Mouse (Mus musculus) ES-E14 (cell line): ENCODE measurements around the gene Abcc6. TPM values are rescaled to one million over a fixed set of nuclear protein-coding genes. Genes with fewer than 3 reads are reported as not detected.
A peak's percentile ranks its signal among the peaks of the same experiment; 100 is the strongest.
"Not testable (repeated sequence)": the region's sequence is repeated elsewhere in the genome, so short reads cannot be mapped to it uniquely, and the experiment has no call there.

Experiments used
- DNase-seq: peaks from one replicate; pipeline ENCODE4 v3.0.0-alpha.2; 2013; ENCODE audit warnings: low read depth, low spot score
- H3K27ac ChIP-seq: 2 replicates; pipeline ENCODE4 v1.5.1; 2012; ENCODE audit warnings: low read depth, mild to moderate bottlenecking, low read length, moderate library complexity, mixed read lengths; ENCODE audit not compliant: poor library complexity, insufficient read depth, severe bottlenecking
- H3K36me3 ChIP-seq: 2 replicates; pipeline ENCODE4 v1.6.1; 2012; ENCODE audit warnings: mild to moderate bottlenecking, low read length, moderate library complexity, mixed read lengths; ENCODE audit not compliant: control insufficient read depth, poor library complexity, insufficient read depth, severe bottlenecking
- H3K4me1 ChIP-seq, 2 experiments: fragments of 150-350 bp in 1 of 2; sonication (generic) in 1 of 2; 2 replicates each; pipeline ENCODE4 v1.6.1; 2012; ENCODE audit warnings: low read length in 2 of 2, mild to moderate bottlenecking in 1 of 2, mixed read lengths in 1 of 2; ENCODE audit not compliant: control insufficient read depth in 2 of 2, insufficient read depth in 2 of 2, poor library complexity in 1 of 2
- H3K4me3 ChIP-seq, 2 experiments: fragments of 150-350 bp in 1 of 2; sonication (generic) in 1 of 2; 2 replicates each; pipeline ENCODE4 v1.5.1; 2012; ENCODE audit warnings: low read length in 2 of 2, low read depth in 1 of 2, mild to moderate bottlenecking in 1 of 2, mixed read lengths in 1 of 2; ENCODE audit not compliant: insufficient read depth in 1 of 2, poor library complexity in 1 of 2, severe bottlenecking in 1 of 2
- H3K9ac ChIP-seq: 2 replicates; pipeline ENCODE4 v1.6.1; 2012; ENCODE audit warnings: low read depth, mild to moderate bottlenecking, low read length, mixed read lengths; ENCODE audit not compliant: poor library complexity, insufficient read depth, severe bottlenecking
- H3K9me3 ChIP-seq: fragments of 150-350 bp; sonication (generic); 2 replicates; pipeline ENCODE4 v1.6.1; 2012; ENCODE audit warnings: low read depth, mild to moderate bottlenecking, low read length; ENCODE audit not compliant: control insufficient read depth, insufficient read depth
- CHD2 ChIP-seq: IDR thresholded peaks from 2 replicates; pipeline ENCODE4 v1.6.1; 2014; ENCODE audit warnings: mild to moderate bottlenecking, low read depth, low read length, inconsistent platforms
- HCFC1 ChIP-seq: IDR thresholded peaks from 2 replicates; pipeline ENCODE4 v1.6.1; 2012; ENCODE audit warnings: low read length, inconsistent platforms, borderline replicate concordance; ENCODE audit not compliant: insufficient read depth
- MAFK ChIP-seq: IDR thresholded peaks from 2 replicates; pipeline ENCODE4 v1.6.1; 2014; ENCODE audit warnings: mild to moderate bottlenecking, low read depth, low read length, inconsistent platforms; ENCODE audit not compliant: insufficient read depth
- ZC3H11A ChIP-seq: IDR thresholded peaks from 2 replicates; pipeline ENCODE4 v1.6.1; 2012; ENCODE audit warnings: low read depth, mild to moderate bottlenecking, inconsistent platforms, low read length, borderline replicate concordance
- ZNF384 ChIP-seq: IDR thresholded peaks from 2 replicates; pipeline ENCODE4 v1.6.1; 2012; ENCODE audit warnings: low read depth, low read length, inconsistent platforms
- in situ Hi-C, 2 experiments: fragments of 600-800 bp; cut with MboI; formaldehyde crosslinking; loops; one replicate each; pipeline ENCODE4 v1.15.1; 2025; ENCODE audit warnings: low sequenced_read_pairs in 2 of 2, inconsistent platforms in 1 of 2; ENCODE audit not compliant: unreplicated experiment in 2 of 2
- total RNA-seq: library from RNA; depleted of rRNA; stranded (reverse); fragments of 300-350 nt; gene quantifications from 2 replicates; pipeline ENCODE4 v1.2.3, GENCODE M21; 2012

The Abcc6 gene
- total RNA-seq, 1 experiment, result 4.7 TPM

GRCm38 (mm10) chr7:45939836-45940235 lies 90.3 kb downstream of the Abcc6 start:
- no peaks in the 10 kb centered on the region for H3K9me3 ChIP-seq
- TF ChIP-seq CHD2, result no peak
- no peak for TF ChIP-seq HCFC1
- TF ChIP-seq MAFK, result no peak
- TF ChIP-seq ZC3H11A, result no peak
- no peak for TF ChIP-seq ZNF384
- in situ Hi-C loops, result loop anchor here (5.0 to 25.0 kb wide), 2 partner anchors 67 to 203 kb away; partner anchors contain the start of gene Spaca4 (in 1 of the 2)

GRCm38 (mm10) chr7:45935114-45935513 lies 95.0 kb downstream of the Abcc6 start:
- Histone ChIP-seq H3K4me3 (no peak overlapping the region), H3K27ac (no peak overlapping the region), H3K9me3 (no peaks in the 10 kb centered on the region), H3K36me3 (peaks cover 7% of the 10 kb centered on the region; the same call in 1 of the 2 replicates), H3K9ac (no peak overlapping the region), H3K4me1 (no peaks in the 10 kb centered on the region)
- TF ChIP-seq ZC3H11A (no peak), HCFC1 (no peak), MAFK (no peak), ZNF384 (no peak), CHD2 (no peak)
- DNase-seq, result no peak
- in situ Hi-C loops, result loop anchor here in 1 of 2 experiments (25.0 kb wide), 1 partner anchor 198 kb away; the partner anchor contains the start of gene Spaca4

More at GRCm38 (mm10) chr7:45939836-45940235, 90.3 kb downstream of the Abcc6 start:
- Histone ChIP-seq H3K9ac (no peak overlapping the region), H3K36me3 (peaks cover 7% of the 10 kb centered on the region; the same call in 1 of the 2 replicates), H3K4me1 (no peaks in the 10 kb centered on the region), H3K4me3 (no peak overlapping the region), H3K27ac (no peak overlapping the region)
- no peak for DNase-seq

- not testable (repeated sequence) for H3K27ac ChIP-seq, DNase-seq, H3K9me3 ChIP-seq, H3K4me3 ChIP-seq, H3K36me3 ChIP-seq, H3K4me1 ChIP-seq, H3K9ac ChIP-seq
- in situ Hi-C loops, result loop anchor here in 1 of 2 experiments (25.0 kb wide), 1 partner anchor 196 kb away; the partner anchor contains the start of gene Spaca4
These were observed 96.3 kb downstream of the Abcc6 start for GRCm38 (mm10) chr7:45933766-45934165.

- no peak overlapping the region for H3K9ac ChIP-seq
- H3K36me3 ChIP-seq, result peaks cover 3% of the 10 kb centered on the region; the same call in 1 of the 2 replicates
- H3K4me1 ChIP-seq, result no peaks in the 10 kb centered on the region
- no peak for TF ChIP-seq ZNF384
- no peak for TF ChIP-seq ZC3H11A
- TF ChIP-seq HCFC1, result no peak
- no peak for TF ChIP-seq MAFK
- no peak for TF ChIP-seq CHD2
- H3K4me3 ChIP-seq, result peak overlapping the region; percentile 62 to 65; a peak in 2 of 4 replicates
- no peaks in the 10 kb centered on the region for H3K9me3 ChIP-seq
- H3K27ac ChIP-seq, result no peak overlapping the region
- in situ Hi-C loops, result loop anchor here (10.0 to 25.0 kb wide), 2 partner anchors 185 to 192 kb away; partner anchors contain the start of gene Spaca4 (in 1 of the 2)
- DNase-seq, result no peak
These were observed 100.4 kb downstream of the Abcc6 start for GRCm38 (mm10) chr7:45929688-45930087.

GRCm38 (mm10) chr7:45928626-45929295 lies 101.3 kb downstream of the Abcc6 start:
- TF ChIP-seq CHD2, result no peak
- TF ChIP-seq ZNF384, result no peak
- H3K9ac ChIP-seq, result peak overlapping the region; percentile 48

More at GRCm38 (mm10) chr7:45928626-45929295, 101.3 kb downstream of the Abcc6 start:
- no peaks in the 10 kb centered on the region for H3K9me3 ChIP-seq
- H3K4me3 ChIP-seq, result peak overlapping the region; percentile 62 to 65
- H3K36me3 ChIP-seq, result peaks cover 3% of the 10 kb centered on the region; the same call in 1 of the 2 replicates
- no peak for DNase-seq
- no peaks in the 10 kb centered on the region for H3K4me1 ChIP-seq
- in situ Hi-C loops, result loop anchor here (10.0 to 25.0 kb wide), 2 partner anchors 184 to 191 kb away; partner anchors contain the start of gene Spaca4 (in 1 of the 2)
- H3K27ac ChIP-seq, result peak overlapping the region; percentile 1; the same call in 1 of the 2 replicates
